Mouse (Mus musculus) intestine, postnatal 0 days (tissue): ENCODE measurements around the gene Tsc1. TPM values are rescaled to one million over a fixed set of nuclear protein-coding genes. Genes with fewer than 3 reads are reported as not detected.

Source experiments
- ATAC-seq: fragments of 200-750 bp; cut with Nextera tagmentation; 2 replicates; pipeline ENCODE4 v1.8.0; 2017; ENCODE audit warnings: mild to moderate bottlenecking, moderate TSS enrichment, moderate library complexity
- H3K27ac ChIP-seq: fragments of 300-500 bp; sonication (generic); 2 replicates; pipeline ENCODE4 v1.5.1; 2014; ENCODE audit warnings: mild to moderate bottlenecking, low read depth, low read length, moderate library complexity
- H3K27me3 ChIP-seq: fragments of 300-500 bp; sonication (generic); replicated peaks from 2 replicates; pipeline ENCODE4 v1.6.1; 2014; ENCODE audit warnings: low read length, mixed read lengths; ENCODE audit not compliant: control insufficient read depth, insufficient read depth
- H3K36me3 ChIP-seq: fragments of 300-500 bp; sonication (generic); 2 replicates; pipeline ENCODE4 v1.6.1; 2014; ENCODE audit warnings: mild to moderate bottlenecking, moderate library complexity; ENCODE audit not compliant: control insufficient read depth, insufficient read depth
- H3K4me1 ChIP-seq: fragments of 300-500 bp; sonication (generic); replicated peaks from 2 replicates; pipeline ENCODE4 v1.6.1; 2014; ENCODE audit warnings: antibody characterized with exemption, low read length, mixed read lengths; ENCODE audit not compliant: control insufficient read depth, insufficient read depth
- H3K4me2 ChIP-seq: fragments of 300-500 bp; sonication (generic); replicated peaks from 2 replicates; pipeline ENCODE4 v1.6.1; 2014; ENCODE audit warnings: low read depth, mild to moderate bottlenecking, moderate library complexity
- H3K4me3 ChIP-seq: fragments of 300-500 bp; sonication (generic); 2 replicates; pipeline ENCODE4 v1.5.1; 2014; ENCODE audit warnings: low read depth, low read length
- H3K9ac ChIP-seq: fragments of 300-500 bp; sonication (generic); 2 replicates; pipeline ENCODE4 v1.6.1; 2014; ENCODE audit warnings: mild to moderate bottlenecking, low read depth, low read length
- H3K9me3 ChIP-seq: fragments of 300-500 bp; sonication (generic); 2 replicates; pipeline ENCODE4 v1.6.1; 2016; ENCODE audit warnings: mixed run types; ENCODE audit not compliant: control insufficient read depth
- CTCF ChIP-seq: sonication (generic); IDR thresholded peaks from 2 replicates; pipeline ENCODE4 v1.5.1; 2016; ENCODE audit warnings: low read depth, mild to moderate bottlenecking, control low read depth, antibody characterized with exemption, moderate library complexity
- WGBS: fragments of 180-500 bp; shearing (Covaris S2); extraction: QIAGEN DNeasy Blood & Tissue Kit; methylation state at CpG from one replicate; pipeline ENCODE4 v1.1.7; 2014; 5-methylcytosine and 5-hydroxymethylcytosine counted together
- polyA plus RNA-seq: library from polyadenylated mRNA; unstranded; fragments of >200 nt; fragmentation: Nextera tagmentation; extraction: Ambion mirVana; gene quantifications from 2 replicates; pipeline ENCODE4 v1.2.1, GENCODE M21; 2015

Tsc1 gene
- polyA plus RNA-seq, 1 experiment from 2014 or later: 6.5 TPM

- no peak overlapping the region for H3K4me2 ChIP-seq
- H3K27me3 ChIP-seq: no peaks in the 10 kb centered on the region
- no peaks in the 10 kb centered on the region for H3K36me3 ChIP-seq
- no peak for ATAC-seq
- no peaks in the 10 kb centered on the region for H3K9me3 ChIP-seq
- H3K9ac ChIP-seq: no peak overlapping the region
- 58% methylated on average over 12 of the region's 12 CpGs for WGBS
- H3K4me1 ChIP-seq: no peaks in the 10 kb centered on the region
- no peak overlapping the region for H3K4me3 ChIP-seq
- H3K27ac ChIP-seq: no peak overlapping the region
- TF ChIP-seq CTCF: no peak
Measured at GRCm38 (mm10) chr2:28598692-28599568, 42.1 kb upstream of the Tsc1 start.

- H3K27ac ChIP-seq: no peak overlapping the region
- 73% methylated on average over 6 of the region's 6 CpGs for WGBS
- H3K9me3 ChIP-seq: no peaks in the 10 kb centered on the region
- ATAC-seq: no peak
- H3K4me3 ChIP-seq: no peak overlapping the region
- H3K9ac ChIP-seq: no peak overlapping the region
- H3K4me1 ChIP-seq: no peaks in the 10 kb centered on the region
- H3K27me3 ChIP-seq: no peaks in the 10 kb centered on the region
- H3K4me2 ChIP-seq: no peak overlapping the region
- no peak for TF ChIP-seq CTCF
- H3K36me3 ChIP-seq: no peaks in the 10 kb centered on the region
Measured at GRCm38 (mm10) chr2:28599569-28599900, 41.5 kb upstream of the Tsc1 start.

- no peak for ATAC-seq
- H3K36me3 ChIP-seq: no peaks in the 10 kb centered on the region
- H3K4me2 ChIP-seq: no peak overlapping the region
- H3K9me3 ChIP-seq: no peaks in the 10 kb centered on the region
- WGBS: 45% methylated on average over 12 of the region's 12 CpGs
- TF ChIP-seq CTCF: no peak
- no peaks in the 10 kb centered on the region for H3K4me1 ChIP-seq
- H3K27ac ChIP-seq: no peak overlapping the region
- H3K9ac ChIP-seq: no peak overlapping the region
- no peak overlapping the region for H3K4me3 ChIP-seq
- H3K27me3 ChIP-seq: no peaks in the 10 kb centered on the region
Measured at GRCm38 (mm10) chr2:28601720-28602590, 39.1 kb upstream of the Tsc1 start.

- Histone ChIP-seq H3K36me3 (no peaks in the 10 kb centered on the region; the same call in 1 of the 2 replicates), H3K9me3 (no peaks in the 10 kb centered on the region), H3K4me2 (no peak overlapping the region), H3K27me3 (no peaks in the 10 kb centered on the region), H3K4me3 (no peak overlapping the region), H3K9ac (no peak overlapping the region), H3K4me1 (no peaks in the 10 kb centered on the region), H3K27ac (no peak overlapping the region)
- no peak for ATAC-seq
- no peak for TF ChIP-seq CTCF
- WGBS: 73% methylated on average over 5 of the region's 5 CpGs
Measured at GRCm38 (mm10) chr2:28603542-28603941, 37.5 kb upstream of the Tsc1 start.

- Histone ChIP-seq H3K9ac (no peak overlapping the region), H3K9me3 (no peaks in the 10 kb centered on the region), H3K27me3 (no peaks in the 10 kb centered on the region), H3K4me3 (no peak overlapping the region), H3K4me2 (no peak overlapping the region), H3K4me1 (no peaks in the 10 kb centered on the region), H3K36me3 (no peaks in the 10 kb centered on the region; the same call in 1 of the 2 replicates), H3K27ac (no peak overlapping the region)
- no peak for TF ChIP-seq CTCF
- no peak for ATAC-seq
- WGBS: 73% methylated on average over 14 of the region's 14 CpGs
Measured at GRCm38 (mm10) chr2:28605789-28606541, 35.1 kb upstream of the Tsc1 start.
